Mouse (Mus musculus): ENCODE results near the gene Tpcn2.

Tpcn2 gene

DNA sequence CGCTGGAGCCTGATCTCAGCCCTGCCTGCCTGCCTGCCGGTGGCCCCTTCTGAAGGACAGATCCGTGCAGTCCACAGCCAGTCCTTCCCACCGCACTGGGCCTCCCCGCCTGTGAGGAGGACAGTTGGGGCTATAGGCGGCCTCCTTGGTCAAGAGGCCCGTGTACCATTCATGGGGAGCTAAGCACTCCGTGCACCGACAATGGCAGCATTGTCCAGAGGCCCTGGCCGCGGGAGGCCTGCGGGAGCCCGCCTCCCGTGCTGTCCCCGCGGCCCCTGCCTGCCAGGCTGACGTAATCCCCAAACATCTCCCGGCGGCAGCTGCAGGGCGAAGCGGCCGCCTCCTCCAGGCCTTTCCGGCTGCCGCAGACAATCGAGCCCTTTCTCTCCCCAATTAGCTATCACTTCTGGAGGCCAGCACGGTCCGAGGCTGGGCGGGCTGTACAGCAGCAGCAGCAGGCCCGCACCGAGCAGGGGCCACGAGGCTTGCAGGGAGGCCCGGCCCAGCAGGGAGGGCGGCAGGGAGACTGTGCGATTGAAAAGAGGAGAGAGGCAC lies 77.7 kb downstream of the Tpcn2 start:
- in situ Hi-C loops (cut with MboI) = no loop called here

DNA sequence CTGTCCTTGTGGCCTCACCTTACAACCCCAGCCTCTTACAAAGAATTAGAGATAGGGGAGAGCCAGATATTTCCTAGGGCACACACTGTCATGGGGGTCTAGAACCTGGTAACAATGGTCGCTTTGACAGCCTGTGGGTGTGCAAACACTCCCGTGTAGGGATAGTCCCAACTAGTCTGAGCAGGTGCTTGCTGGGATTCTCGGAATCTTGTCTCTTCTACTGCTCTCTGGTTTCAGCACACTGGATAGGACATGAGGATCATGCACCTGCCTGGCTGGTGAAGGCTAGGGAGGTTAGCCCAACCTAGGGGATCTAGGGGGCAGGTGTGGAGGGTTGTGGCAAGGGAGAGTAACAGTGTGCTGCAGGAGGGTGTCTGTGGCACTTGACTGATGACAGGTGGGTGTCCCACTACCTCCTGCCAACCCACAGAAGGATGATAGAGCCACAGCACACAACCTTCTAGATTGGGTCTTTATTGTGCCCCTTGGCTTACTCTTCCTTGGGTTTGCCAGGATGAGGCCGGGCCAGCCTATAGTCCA lies 78.4 kb downstream of the Tpcn2 start:
- in situ Hi-C loops (cut with MboI) = no loop called here

DNA sequence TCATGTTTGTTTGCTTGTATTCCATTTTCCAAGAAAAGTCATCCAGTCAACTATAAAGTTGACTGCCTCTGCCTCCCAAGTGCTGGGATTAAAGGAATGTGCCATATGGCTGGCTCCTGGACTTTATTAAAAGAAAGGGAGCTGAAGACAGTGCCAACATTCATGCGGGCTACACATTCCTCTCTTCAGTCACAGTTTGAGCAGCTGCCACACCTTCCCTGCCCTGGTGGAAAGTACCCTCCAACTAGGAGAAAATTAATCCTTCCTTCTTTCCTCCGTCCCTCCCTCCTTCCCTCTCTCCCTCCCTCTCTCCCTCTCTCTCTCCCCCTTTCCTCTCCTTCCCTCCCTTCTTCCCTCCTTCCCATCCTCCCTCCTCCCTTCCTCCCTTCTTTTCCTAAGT lies 84.1 kb downstream of the Tpcn2 start:
- in situ Hi-C loops (cut with MboI) = no loop called here

DNA sequence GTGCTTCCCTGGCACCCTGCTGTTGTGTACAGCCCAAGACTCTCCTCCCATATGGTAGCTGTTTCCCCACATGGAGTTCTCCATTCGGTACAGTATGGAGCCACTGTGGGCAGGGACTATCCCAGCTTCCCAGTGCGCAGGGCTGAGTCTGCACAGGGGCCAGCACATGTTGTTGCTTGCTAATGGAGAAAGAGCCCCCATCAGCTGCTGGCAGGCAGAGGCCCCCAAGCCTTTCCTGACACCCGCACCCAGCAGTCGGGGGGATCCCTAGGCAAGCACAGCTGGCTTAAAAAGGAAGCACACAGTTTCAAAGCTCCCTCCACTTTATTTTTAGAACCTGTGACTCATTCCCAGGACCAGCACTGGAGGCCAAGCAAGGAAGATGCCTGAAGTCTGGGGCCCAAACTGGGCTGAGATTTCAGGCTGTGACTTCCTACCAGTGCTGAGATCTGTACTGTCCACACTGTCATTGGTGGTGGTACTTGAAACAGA lies 85.5 kb downstream of the Tpcn2 start:
- in situ Hi-C loops (cut with MboI) = no loop called here

DNA sequence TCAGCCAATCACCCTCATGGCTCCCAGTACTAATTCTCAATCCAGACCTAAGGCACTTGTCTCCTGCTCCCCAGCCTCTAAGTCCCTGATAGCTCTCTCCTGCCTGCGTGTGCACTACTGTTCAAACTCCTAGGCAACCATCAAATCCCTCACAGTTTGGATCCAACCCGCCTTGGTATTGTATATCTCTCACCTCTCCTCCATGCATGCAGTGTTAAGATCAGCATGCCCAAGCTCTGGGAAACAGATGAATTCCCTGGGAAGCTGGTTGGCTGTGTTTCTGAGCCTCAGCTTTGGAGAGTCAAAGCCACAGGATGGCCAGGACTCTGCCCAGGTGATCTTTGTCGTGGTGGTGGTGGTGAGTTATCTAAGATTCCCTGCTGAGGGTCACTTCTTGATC lies 86.1 kb downstream of the Tpcn2 start:
- in situ Hi-C loops (cut with MboI) = no loop called here

DNA sequence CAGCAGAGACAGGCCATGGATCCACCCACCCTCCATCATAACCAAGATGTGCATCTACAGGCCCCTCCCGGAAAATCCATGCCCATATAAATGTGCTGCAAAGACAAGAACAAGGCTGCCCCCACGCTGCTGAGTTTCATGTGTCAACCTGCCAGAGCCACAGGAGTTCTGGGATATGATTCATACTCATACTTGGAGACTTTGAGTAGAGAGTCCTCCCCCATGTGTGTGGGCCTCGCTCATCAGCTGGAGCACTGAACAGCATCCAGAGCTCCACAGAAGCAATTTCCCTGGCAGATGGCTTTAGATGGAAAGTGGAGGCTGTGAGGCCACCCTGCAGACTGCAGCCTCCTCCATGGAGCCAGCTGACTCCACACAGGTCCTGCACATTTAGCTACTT lies 86.8 kb downstream of the Tpcn2 start:
- in situ Hi-C loops (cut with MboI) = no loop called here

DNA sequence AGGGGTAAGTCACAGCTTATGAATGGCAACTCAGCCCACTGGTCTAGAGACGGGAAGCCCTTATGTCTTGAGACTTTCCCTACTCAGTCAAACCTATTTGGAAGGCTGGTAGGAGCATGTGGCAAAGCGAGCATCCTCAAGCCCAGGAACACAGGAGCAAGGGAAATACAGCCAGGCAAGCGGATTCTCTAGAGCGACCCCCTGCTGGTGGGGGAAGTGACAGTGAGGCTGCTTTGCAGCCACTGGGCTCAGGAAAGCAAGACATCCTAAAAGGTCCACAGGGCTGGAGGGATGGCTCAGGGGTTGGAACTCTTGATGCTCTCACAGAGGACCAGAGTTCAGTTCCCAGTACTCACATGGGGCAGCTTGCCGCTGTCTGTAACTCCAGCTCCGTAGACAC lies 87.5 kb downstream of the Tpcn2 start:
- in situ Hi-C loops (cut with MboI) = no loop called here

DNA sequence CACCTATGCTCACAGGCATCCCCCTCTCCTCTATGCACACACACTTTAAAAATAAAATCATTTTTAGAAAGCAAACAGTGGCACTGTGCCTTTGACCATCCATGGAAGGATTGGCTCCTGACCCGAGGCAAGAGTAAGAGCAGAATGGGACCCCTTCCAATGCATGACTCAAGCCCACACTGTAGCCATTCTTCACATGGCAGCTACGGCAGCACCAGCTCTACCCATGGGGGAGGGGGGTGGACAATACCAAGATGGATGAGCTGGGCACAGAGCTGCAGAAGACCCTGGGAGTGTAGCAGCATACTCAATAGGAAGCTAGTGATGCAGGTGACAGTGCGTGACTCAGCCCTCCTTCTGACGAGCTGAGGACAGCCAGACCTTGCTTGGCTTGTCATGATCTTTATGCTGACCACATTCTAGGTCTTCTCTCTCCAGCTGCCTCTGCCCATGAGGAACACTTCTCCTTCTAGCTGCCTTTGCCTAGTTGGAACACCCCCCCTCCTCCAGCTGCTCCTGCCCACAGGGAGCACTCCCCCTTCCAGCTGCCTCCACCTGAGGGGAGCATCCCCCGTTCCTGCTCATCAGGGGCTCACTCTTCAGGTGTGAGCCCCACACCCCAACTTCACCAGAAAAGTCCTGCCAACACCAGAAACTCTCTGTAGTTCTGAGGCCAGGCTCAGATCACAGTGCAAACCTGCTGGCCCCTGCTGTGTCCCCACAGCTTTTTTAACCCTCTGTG lies 88.5 kb downstream of the Tpcn2 start:
- in situ Hi-C loops (cut with MboI) = no loop called here

DNA sequence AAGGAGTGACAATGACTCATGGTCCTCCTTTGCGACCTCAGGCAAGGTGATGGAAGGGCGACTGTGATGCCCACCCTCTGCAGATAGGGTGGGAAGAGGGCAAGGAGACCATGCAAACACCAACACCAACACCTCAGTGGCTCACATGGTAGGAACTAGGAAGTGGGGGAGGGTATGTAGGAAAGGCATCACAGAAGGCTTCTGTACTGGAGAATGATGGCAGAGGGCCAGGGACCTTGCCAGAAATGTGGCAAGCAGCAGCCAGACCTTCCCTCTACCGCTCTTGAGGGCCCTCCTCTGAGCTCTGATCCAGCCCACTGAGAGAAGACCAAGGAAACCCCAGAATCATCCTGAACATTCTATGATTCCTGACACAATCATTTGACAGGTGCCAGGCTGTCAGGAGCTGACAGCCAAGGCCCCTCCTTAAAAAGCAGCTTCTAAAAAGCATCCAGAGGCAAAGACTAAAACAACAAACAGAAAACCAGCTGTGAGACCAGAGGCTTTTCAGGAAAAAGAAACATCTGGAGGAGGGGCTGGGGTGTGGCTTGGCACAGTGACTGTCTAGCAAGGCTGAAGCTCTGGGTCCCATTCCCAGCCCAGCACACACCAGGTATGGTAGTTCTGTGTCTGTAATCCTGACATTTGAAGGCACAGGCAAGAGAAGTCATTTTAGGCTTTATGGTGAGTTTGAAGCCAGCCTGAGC lies 89.2 kb downstream of the Tpcn2 start:
- in situ Hi-C loops (cut with MboI) = no loop called here

DNA sequence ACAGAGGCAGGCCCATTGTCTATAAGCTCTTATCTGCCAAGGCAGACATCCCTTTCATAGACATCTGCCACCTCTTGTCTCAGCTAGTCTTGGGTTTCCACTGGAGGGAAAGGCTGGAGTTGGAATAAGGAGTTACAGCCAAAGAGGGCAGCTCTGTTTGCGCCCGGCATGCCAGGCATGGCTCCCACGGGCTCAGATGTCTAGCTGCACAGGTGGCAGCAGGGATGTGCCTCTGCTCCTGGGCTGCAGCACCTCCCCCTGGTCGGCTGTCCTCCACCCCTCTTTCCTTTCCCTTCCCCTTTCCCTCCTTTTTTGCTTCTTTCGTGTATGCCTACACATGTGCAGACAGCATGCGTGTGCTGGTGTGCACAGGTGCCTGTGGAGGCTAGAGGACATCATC lies 91.0 kb downstream of the Tpcn2 start:
- in situ Hi-C loops (cut with MboI) = no loop called here

DNA sequence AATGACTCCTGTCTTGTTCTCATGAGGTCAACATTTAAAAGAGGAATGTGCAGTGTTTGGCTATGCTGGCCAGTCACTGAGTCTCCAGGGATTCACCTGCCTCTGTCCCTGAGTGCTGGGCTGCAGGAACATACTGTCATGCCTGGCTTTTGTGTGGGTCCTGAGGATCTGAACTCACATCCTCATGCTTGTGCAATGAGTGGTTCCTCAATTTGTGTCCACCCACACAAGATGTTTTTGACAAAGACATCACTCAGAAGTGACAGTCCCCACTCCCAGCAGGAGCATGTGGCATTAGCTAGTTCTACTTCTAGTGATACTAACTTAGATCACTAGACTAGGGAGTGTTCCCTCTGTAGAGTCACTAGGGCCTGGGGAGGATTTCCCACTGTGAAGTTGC lies 93.3 kb downstream of the Tpcn2 start:
- in situ Hi-C loops (cut with MboI) = no loop called here

DNA sequence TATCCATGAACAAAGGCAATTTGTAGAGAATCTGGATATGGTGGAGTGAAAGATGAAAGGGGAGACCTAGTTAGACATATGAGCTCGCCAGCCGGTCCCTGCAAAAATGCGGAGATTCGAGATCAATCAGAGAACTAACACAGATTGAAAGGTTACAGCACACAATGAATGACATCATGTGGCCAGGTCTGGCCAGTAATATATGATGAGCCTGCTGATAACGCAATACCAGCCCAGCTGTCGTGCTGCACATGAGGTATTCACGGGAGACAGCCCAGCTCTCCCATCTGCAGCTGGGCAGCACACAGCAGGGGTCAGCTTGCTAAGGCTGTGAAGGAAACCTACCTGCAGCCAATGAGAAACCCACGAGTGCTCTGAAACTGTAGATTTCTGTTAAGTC lies 94.5 kb downstream of the Tpcn2 start:
- in situ Hi-C loops (cut with MboI) = no loop called here

DNA sequence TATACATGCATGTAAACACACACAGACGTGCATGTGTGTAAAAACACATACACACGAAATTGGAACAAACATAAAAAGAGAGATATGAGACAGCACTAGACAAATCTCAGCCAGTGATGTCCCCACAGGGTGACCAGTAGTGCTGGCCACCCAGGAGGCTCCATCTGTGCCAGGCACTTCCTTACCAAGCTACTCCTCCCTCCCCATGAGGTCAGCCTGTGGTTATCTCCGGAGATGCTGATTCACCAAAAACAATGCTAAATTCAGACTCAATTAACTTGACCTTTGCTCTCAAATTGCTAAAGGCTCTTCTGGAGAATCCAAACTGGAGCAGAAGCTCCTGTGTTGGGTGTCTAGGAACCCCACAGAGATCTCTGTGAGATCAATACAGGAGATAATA lies 96.0 kb downstream of the Tpcn2 start:
- in situ Hi-C loops (cut with MboI) = no loop called here

DNA sequence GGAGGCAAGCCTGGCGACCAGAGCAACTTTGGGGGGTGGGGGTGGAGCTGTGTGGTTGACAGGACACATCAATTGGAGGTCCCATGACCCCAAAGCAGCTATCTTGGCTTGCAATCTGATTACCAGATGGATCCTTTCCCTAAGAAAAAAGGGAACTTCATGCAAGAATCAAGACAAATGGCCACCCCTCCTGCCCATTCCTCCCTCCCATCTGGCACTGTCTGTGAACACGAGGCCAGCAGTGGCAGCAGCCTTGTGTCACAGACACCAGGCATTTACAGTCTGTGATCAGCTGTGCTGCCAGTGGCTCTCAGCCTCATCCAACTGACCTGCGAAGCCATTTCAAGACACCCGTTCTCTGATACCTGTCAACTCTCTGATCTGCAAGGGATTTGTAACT lies 101.4 kb downstream of the Tpcn2 start:
- in situ Hi-C loops (cut with MboI) = no loop called here

DNA sequence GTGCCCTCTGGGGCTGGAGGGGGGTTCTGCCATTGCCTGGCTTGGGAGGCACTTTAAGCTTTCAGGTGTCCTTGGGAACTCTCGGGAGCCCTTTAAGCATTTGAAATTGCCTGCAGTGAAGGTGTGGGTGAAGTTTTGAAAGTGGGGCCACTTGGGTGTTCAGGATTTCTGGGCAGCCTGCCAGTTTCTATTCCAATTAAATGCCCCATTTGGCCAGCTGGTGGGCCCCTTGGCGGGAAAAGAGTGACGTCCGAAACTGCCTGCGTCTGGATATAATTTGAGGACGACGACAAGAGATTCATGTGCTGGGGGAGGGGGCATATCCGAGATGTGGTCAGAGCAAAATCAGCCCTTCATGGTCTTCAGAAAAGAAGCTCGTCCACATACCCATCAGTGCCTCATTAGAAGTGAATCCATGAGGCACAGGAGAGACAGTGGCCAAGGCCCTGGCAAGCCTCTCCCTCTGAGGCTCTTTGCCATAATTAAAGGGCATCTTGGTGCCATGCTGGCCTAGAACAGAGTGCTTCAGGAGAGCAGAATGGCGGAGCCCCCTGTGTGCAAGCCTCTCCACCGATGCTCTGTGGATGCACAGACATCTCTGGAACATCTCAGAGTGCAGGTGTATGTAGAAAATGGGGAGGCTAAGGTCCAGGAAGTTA lies 102.3 kb downstream of the Tpcn2 start:
- in situ Hi-C loops (cut with MboI) = no loop called here

DNA sequence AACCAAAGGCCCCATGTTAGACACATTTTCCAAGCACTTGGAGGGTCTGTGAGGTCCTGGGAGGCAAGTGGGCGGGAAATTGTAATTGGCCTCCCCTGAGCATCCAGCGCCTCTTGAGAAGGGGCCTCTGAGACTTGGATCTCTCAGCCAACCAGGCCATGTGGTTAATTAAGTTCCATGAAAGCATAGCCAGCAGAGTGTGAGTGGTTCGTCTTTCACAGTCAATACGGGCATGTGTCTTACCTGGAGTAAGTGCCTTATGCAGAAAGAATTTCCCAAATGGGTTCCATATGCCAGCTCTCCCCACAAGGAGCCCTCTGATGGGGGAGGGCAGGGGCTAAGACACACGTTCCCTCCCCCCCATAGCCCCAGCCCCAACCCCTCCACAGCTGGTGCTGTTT lies 104.1 kb downstream of the Tpcn2 start:
- in situ Hi-C loops (cut with MboI) = no loop called here

DNA sequence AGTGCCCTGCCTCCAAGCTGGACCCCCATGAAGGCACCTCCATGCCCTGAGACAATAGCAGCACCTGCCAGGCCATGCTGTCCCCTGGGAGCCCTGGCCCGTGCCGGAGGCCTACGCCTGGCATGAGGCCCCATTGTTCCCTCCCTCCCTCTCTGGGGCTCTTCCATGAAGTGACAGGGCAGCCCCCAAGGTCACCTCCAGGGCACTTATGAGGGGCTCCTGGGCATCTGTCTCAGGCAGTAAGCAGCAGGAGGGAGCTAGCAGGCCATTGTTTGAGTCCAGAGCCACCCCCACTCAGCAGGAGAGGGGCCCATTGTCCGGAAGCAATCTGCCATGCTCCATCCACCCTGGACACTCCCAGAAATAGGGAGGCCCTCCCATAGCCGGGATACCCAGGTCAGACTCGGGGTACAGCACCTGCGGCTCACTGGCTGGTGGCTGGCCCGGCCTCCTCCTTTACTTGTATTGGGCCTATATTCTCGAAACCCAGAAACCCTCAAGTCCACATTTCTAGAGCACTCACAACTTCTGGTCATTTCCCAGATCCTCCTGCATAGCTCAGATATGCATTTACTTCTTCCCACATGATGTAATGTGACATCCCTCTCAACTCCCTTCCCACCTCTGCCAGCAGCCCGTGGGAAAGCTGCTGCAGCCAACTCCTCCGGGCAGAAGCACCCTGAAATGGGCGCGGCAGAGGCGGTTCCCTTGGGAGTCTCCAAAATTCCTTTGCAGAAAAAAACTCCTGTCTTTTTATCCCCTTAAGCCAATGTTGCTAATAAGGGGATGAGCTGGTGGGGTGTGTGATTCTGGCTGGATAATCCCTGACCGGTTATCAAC lies 106.8 kb downstream of the Tpcn2 start:
- in situ Hi-C loops (cut with MboI) = no loop called here

DNA sequence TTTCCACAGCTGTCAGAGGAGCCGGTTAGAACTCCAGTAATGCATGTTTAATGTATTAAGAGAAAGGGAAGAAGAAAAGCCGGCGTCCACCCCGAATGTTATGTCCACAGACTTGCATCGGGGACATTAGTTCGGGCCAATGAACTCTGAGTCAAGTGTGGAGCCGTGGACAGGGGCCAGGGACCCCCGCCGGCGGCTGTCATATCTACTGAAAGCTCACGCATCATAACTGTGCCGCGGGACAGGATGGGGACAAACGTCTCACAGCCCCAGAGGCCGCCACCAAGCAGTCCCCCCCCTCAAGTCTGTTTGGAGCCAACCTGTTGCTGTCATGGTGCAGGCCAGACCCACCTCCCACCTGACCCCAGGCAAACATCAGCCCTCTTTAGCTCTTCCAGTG lies 110.2 kb downstream of the Tpcn2 start:
- in situ Hi-C loops (cut with MboI) = no loop called here

DNA sequence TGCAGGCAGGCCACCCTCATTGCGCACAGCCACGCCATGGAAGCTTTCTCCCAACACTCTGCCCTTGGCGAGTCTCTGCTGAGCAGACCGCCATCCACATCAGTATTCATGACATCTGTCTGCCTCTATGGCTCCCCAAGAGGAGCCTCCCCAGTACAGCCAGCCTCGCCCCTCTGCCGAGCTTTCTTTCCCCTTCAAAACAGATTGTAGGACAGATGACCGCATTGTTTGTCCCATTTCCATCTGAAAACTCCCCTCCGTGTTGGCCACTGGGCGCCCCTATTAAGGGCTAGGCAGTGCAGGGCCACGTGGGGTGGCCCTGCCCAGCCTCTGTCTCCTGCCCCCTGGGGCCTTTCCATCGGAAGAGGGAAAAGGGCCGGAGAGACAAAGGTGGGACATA lies 110.7 kb downstream of the Tpcn2 start:
- in situ Hi-C loops (cut with MboI) = no loop called here

DNA sequence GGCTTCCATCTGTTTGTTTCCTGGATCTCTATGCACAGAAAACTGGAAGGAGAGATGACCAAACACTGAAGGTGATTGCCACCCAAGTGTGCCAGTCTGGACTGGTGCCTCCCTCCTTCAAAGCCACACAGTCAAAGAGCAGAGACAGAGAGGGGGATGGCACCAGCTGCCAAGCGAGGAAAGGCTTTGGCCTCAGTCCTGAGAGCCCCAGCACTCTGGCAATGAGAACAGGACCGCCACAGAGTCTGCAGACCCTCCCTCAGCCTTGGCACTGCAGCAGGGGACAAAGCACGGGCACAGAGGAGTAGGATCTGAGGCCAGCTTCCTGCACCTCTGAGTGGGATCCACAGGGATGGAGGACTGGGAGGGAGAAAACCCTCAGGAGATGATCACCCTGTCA lies 114.1 kb downstream of the Tpcn2 start:
- in situ Hi-C loops (cut with MboI) = no loop called here

Data from mature B cell (primary cell).